Mouse (Mus musculus): ENCODE data around the gene Lrrfip1. TPM values are rescaled to one million over a fixed set of nuclear protein-coding genes. Genes with fewer than 3 reads are reported as not detected.
A peak's percentile ranks its signal among the peaks of the same experiment; 100 is the strongest.

Lrrfip1 gene
- polyA plus RNA-seq, 1 experiment from 2014 or later, result 26.5 TPM

GRCm38 (mm10) chr1:91049296-91049695, 50.8 kb downstream of the Lrrfip1 start:
- ATAC-seq (replicated peaks; ENCODE audit: low FRiP score) (no peak), DNase-seq (ENCODE audit: low spot score) (no peak)
- Histone ChIP-seq H3K4me3 (ENCODE audit: low read depth, low read length) (no peak overlapping the region), H3K27me3 (replicated peaks; ENCODE audit: control insufficient read depth, insufficient read depth, low read length) (no peaks in the 10 kb centered on the region), H3K4me2 (no peak overlapping the region), H3K4me1 (replicated peaks; ENCODE audit: control insufficient read depth, insufficient read depth, low read length) (peaks cover 20% of the 10 kb centered on the region), H3K9me3 (ENCODE audit: control insufficient read depth, low read length) (no peaks in the 10 kb centered on the region), H3K36me3 (ENCODE audit: control insufficient read depth, insufficient read depth, low read length) (no peaks in the 10 kb centered on the region), H3K27ac (ENCODE audit: low read depth, low read length) (no peak overlapping the region), H3K9ac (ENCODE audit: low read depth, low read length) (no peak overlapping the region)
- 61% methylated on average over 6 of the region's 6 CpGs for WGBS

GRCm38 (mm10) chr1:91051461-91052094, 53.0 kb downstream of the Lrrfip1 start:
- no peaks in the 10 kb centered on the region for H3K36me3 ChIP-seq (ENCODE audit: control insufficient read depth, insufficient read depth, low read length)
- H3K4me1 ChIP-seq (replicated peaks; ENCODE audit: control insufficient read depth, insufficient read depth, low read length), result peaks cover 38% of the 10 kb centered on the region
- DNase-seq (ENCODE audit: low spot score), result no peak
- H3K4me3 ChIP-seq (ENCODE audit: low read depth, low read length), result no peak overlapping the region
- 59% methylated on average over 8 of the region's 8 CpGs for WGBS
- H3K9me3 ChIP-seq (ENCODE audit: control insufficient read depth, low read length), result no peaks in the 10 kb centered on the region
- peak overlapping the region; percentile 98 for H3K4me2 ChIP-seq
- no peaks in the 10 kb centered on the region for H3K27me3 ChIP-seq (replicated peaks; ENCODE audit: control insufficient read depth, insufficient read depth, low read length)
- no peak overlapping the region for H3K9ac ChIP-seq (ENCODE audit: low read depth, low read length)
- ATAC-seq (replicated peaks; ENCODE audit: low FRiP score), result no peak
- no peak overlapping the region for H3K27ac ChIP-seq (ENCODE audit: low read depth, low read length)

GRCm38 (mm10) chr1:91052747-91053181, 54.2 kb downstream of the Lrrfip1 start:
- H3K36me3 ChIP-seq (ENCODE audit: control insufficient read depth, insufficient read depth, low read length), result no peaks in the 10 kb centered on the region
- H3K4me1 ChIP-seq (replicated peaks; ENCODE audit: control insufficient read depth, insufficient read depth, low read length), result peaks cover 49% of the 10 kb centered on the region
- no peaks in the 10 kb centered on the region for H3K9me3 ChIP-seq (ENCODE audit: control insufficient read depth, low read length)
- peak overlapping the region; percentile 70 for H3K9ac ChIP-seq (ENCODE audit: low read depth, low read length)
- H3K4me3 ChIP-seq (ENCODE audit: low read depth, low read length), result peak overlapping the region; percentile 66
- no peaks in the 10 kb centered on the region for H3K27me3 ChIP-seq (replicated peaks; ENCODE audit: control insufficient read depth, insufficient read depth, low read length)
- H3K27ac ChIP-seq (ENCODE audit: low read depth, low read length), result peak overlapping the region; percentile 47
- ATAC-seq (replicated peaks; ENCODE audit: low FRiP score) (peak; percentile 93), DNase-seq (ENCODE audit: low spot score) (peak; percentile 97)
- WGBS, result 1% methylated on average over 28 of the region's 28 CpGs
- H3K4me2 ChIP-seq, result peak overlapping the region; percentile 98

- peak; percentile 82 for ATAC-seq (replicated peaks; ENCODE audit: low FRiP score)
- Histone ChIP-seq H3K4me2 (peak overlapping the region; percentile 98), H3K4me3 (ENCODE audit: low read depth, low read length) (peak overlapping the region; percentile 66), H3K9ac (ENCODE audit: low read depth, low read length) (peak overlapping the region; percentile 70), H3K27ac (ENCODE audit: low read depth, low read length) (peak overlapping the region; percentile 47), H3K36me3 (ENCODE audit: control insufficient read depth, insufficient read depth, low read length) (no peaks in the 10 kb centered on the region), H3K27me3 (replicated peaks; ENCODE audit: control insufficient read depth, insufficient read depth, low read length) (no peaks in the 10 kb centered on the region), H3K9me3 (ENCODE audit: control insufficient read depth, low read length) (no peaks in the 10 kb centered on the region), H3K4me1 (replicated peaks; ENCODE audit: control insufficient read depth, insufficient read depth, low read length) (peaks cover 56% of the 10 kb centered on the region)
- peak; percentile 91 for DNase-seq (ENCODE audit: low spot score)
- under 1% methylated on average over 30 of the region's 41 CpGs for WGBS
These were observed 54.9 kb downstream of the Lrrfip1 start for GRCm38 (mm10) chr1:91053218-91054073.

- ATAC-seq (replicated peaks; ENCODE audit: low FRiP score), result no peak
- 23% methylated on average over 10 of the region's 10 CpGs for WGBS
- peak overlapping the region; percentile 66 for H3K4me3 ChIP-seq (ENCODE audit: low read depth, low read length)
These were observed 55.5 kb downstream of the Lrrfip1 start for GRCm38 (mm10) chr1:91054074-91054471.

GRCm38 (mm10) chr1:91054815-91055214, 56.3 kb downstream of the Lrrfip1 start:
- peaks cover 60% of the 10 kb centered on the region for H3K4me1 ChIP-seq (replicated peaks; ENCODE audit: control insufficient read depth, insufficient read depth, low read length)
- DNase-seq (ENCODE audit: low spot score), result no peak
- ATAC-seq (replicated peaks; ENCODE audit: low FRiP score), result no peak

More at GRCm38 (mm10) chr1:91054074-91054471, 55.5 kb downstream of the Lrrfip1 start:
- H3K27me3 ChIP-seq (replicated peaks; ENCODE audit: control insufficient read depth, insufficient read depth, low read length), result no peaks in the 10 kb centered on the region
- DNase-seq (ENCODE audit: low spot score), result no peak
- H3K4me2 ChIP-seq, result peak overlapping the region; percentile 98
- H3K9me3 ChIP-seq (ENCODE audit: control insufficient read depth, low read length), result no peaks in the 10 kb centered on the region
- H3K36me3 ChIP-seq (ENCODE audit: control insufficient read depth, insufficient read depth, low read length), result no peaks in the 10 kb centered on the region
- no peak overlapping the region for H3K27ac ChIP-seq (ENCODE audit: low read depth, low read length)
- H3K9ac ChIP-seq (ENCODE audit: low read depth, low read length), result peak overlapping the region; percentile 70
- peaks cover 57% of the 10 kb centered on the region for H3K4me1 ChIP-seq (replicated peaks; ENCODE audit: control insufficient read depth, insufficient read depth, low read length)

GRCm38 (mm10) chr1:91055744-91056143, 57.2 kb downstream of the Lrrfip1 start:
- Histone ChIP-seq H3K4me1 (replicated peaks; ENCODE audit: control insufficient read depth, insufficient read depth, low read length) (peaks cover 65% of the 10 kb centered on the region), H3K4me2 (peak overlapping the region; percentile 98), H3K9me3 (ENCODE audit: control insufficient read depth, low read length) (no peaks in the 10 kb centered on the region), H3K36me3 (ENCODE audit: control insufficient read depth, insufficient read depth, low read length) (no peaks in the 10 kb centered on the region), H3K9ac (ENCODE audit: low read depth, low read length) (no peak overlapping the region), H3K4me3 (ENCODE audit: low read depth, low read length) (0 out of 2 replicates have a peak overlapping the region, but pooled peaks have one; percentile 0), H3K27me3 (replicated peaks; ENCODE audit: control insufficient read depth, insufficient read depth, low read length) (no peaks in the 10 kb centered on the region), H3K27ac (ENCODE audit: low read depth, low read length) (no peak overlapping the region; the same call in 1 of the 2 replicates)
- ATAC-seq (replicated peaks; ENCODE audit: low FRiP score), result no peak
- DNase-seq (ENCODE audit: low spot score), result no peak
- WGBS, result 62% methylated on average over 9 of the region's 9 CpGs

More at GRCm38 (mm10) chr1:91054815-91055214, 56.3 kb downstream of the Lrrfip1 start:
- Histone ChIP-seq H3K27me3 (replicated peaks; ENCODE audit: control insufficient read depth, insufficient read depth, low read length) (no peaks in the 10 kb centered on the region), H3K9ac (ENCODE audit: low read depth, low read length) (0 out of 2 replicates have a peak overlapping the region, but pooled peaks have one; percentile 2), H3K27ac (ENCODE audit: low read depth, low read length) (no peak overlapping the region), H3K36me3 (ENCODE audit: control insufficient read depth, insufficient read depth, low read length) (no peaks in the 10 kb centered on the region), H3K4me3 (ENCODE audit: low read depth, low read length) (peak overlapping the region; percentile 66), H3K9me3 (ENCODE audit: control insufficient read depth, low read length) (no peaks in the 10 kb centered on the region), H3K4me2 (peak overlapping the region; percentile 98)
- 53% methylated on average over 3 of the region's 3 CpGs for WGBS

GRCm38 (mm10) chr1:91056416-91056815, 57.9 kb downstream of the Lrrfip1 start:
- Histone ChIP-seq H3K4me2 (peak overlapping the region; percentile 19), H3K9ac (ENCODE audit: low read depth, low read length) (no peak overlapping the region), H3K9me3 (ENCODE audit: control insufficient read depth, low read length) (no peaks in the 10 kb centered on the region), H3K4me1 (replicated peaks; ENCODE audit: control insufficient read depth, insufficient read depth, low read length) (peaks cover 67% of the 10 kb centered on the region), H3K27ac (ENCODE audit: low read depth, low read length) (peak overlapping the region; percentile 81; the same call in 1 of the 2 replicates), H3K4me3 (ENCODE audit: low read depth, low read length) (no peak overlapping the region), H3K36me3 (ENCODE audit: control insufficient read depth, insufficient read depth, low read length) (no peaks in the 10 kb centered on the region), H3K27me3 (replicated peaks; ENCODE audit: control insufficient read depth, insufficient read depth, low read length) (no peaks in the 10 kb centered on the region)
- DNase-seq (ENCODE audit: low spot score), result no peak
- no peak for ATAC-seq (replicated peaks; ENCODE audit: low FRiP score)
- WGBS, result 76% methylated on average over 8 of the region's 8 CpGs
